Mouse (Mus musculus) MEL (cell line): ENCODE results near the gene Crybb2. TPM values are rescaled to one million over a fixed set of nuclear protein-coding genes. Genes with fewer than 3 reads are reported as not detected.
A peak's percentile ranks its signal among the peaks of the same experiment; 100 is the strongest.

Experiments used
- DNase-seq: peaks from one replicate; pipeline ENCODE4 v3.0.0; 2011; ENCODE audit warnings: low read depth, low spot score
- H3K27ac ChIP-seq: 2 replicates; pipeline ENCODE4 v1.5.1; 2012; ENCODE audit warnings: low read depth, mild to moderate bottlenecking, control low read depth, low read length, moderate library complexity; ENCODE audit not compliant: control insufficient read depth
- H3K27me3 ChIP-seq, 2 experiments: fragments of 150-350 bp in 1 of 2; sonication (generic) in 1 of 2; 2 replicates each; pipeline ENCODE4 v1.6.1; 2012; ENCODE audit warnings: low read length in 2 of 2, mild to moderate bottlenecking in 2 of 2, improper control_type of control experiment in 1 of 2, moderate library complexity in 1 of 2; ENCODE audit not compliant: insufficient read depth in 2 of 2, control insufficient read depth in 1 of 2
- H3K36me3 ChIP-seq, 2 experiments: 2 replicates each; pipeline ENCODE4 v1.6.1; 2012 to 2014; ENCODE audit warnings: low read length in 2 of 2, improper control_type of control experiment in 1 of 2, inconsistent platforms in 1 of 2, mild to moderate bottlenecking in 1 of 2; ENCODE audit not compliant: insufficient read depth in 2 of 2, control insufficient read depth in 1 of 2
- H3K4me1 ChIP-seq, 2 experiments: fragments of 150-350 bp in 1 of 2; sonication (generic) in 1 of 2; 2 replicates each; pipeline ENCODE4 v1.6.1; 2012; ENCODE audit warnings: low read length in 2 of 2, improper control_type of control experiment in 1 of 2, mild to moderate bottlenecking in 1 of 2; ENCODE audit not compliant: insufficient read depth in 2 of 2, control insufficient read depth in 1 of 2
- H3K4me3 ChIP-seq, 2 experiments: fragments of 150-350 bp in 1 of 2; sonication (generic) in 1 of 2; 2 replicates each; pipeline ENCODE4 v1.5.1; 2012; ENCODE audit warnings: low read depth in 2 of 2, low read length in 2 of 2, mild to moderate bottlenecking in 2 of 2, moderate library complexity in 2 of 2, control low read depth in 1 of 2, improper control_type of control experiment in 1 of 2; ENCODE audit not compliant: control insufficient read depth in 1 of 2, insufficient read depth in 1 of 2
- H3K79me2 ChIP-seq: 2 replicates; pipeline ENCODE4 v1.6.1; 2012; ENCODE audit warnings: mild to moderate bottlenecking, low read length, moderate library complexity; ENCODE audit not compliant: control insufficient read depth, poor library complexity, insufficient read depth
- H3K9ac ChIP-seq: 2 replicates; pipeline ENCODE4 v1.6.1; 2012; ENCODE audit warnings: low read depth, mild to moderate bottlenecking, control low read depth, low read length, moderate library complexity; ENCODE audit not compliant: control insufficient read depth, poor library complexity, severe bottlenecking
- H3K9me3 ChIP-seq: fragments of 150-350 bp; sonication (generic); replicated peaks from 2 replicates; pipeline ENCODE4 v1.6.1; 2012; ENCODE audit warnings: mild to moderate bottlenecking, low read length, improper control_type of control experiment, moderate library complexity; ENCODE audit not compliant: insufficient read depth
- BHLHE40 ChIP-seq: IDR thresholded peaks from 2 replicates; pipeline ENCODE4 v1.6.1; 2012; ENCODE audit warnings: low read depth, mild to moderate bottlenecking, inconsistent platforms, low read length, improper control_type of control experiment, borderline replicate concordance
- CHD1 ChIP-seq: IDR thresholded peaks from 2 replicates; pipeline ENCODE4 v1.6.1; 2012; ENCODE audit warnings: low read depth, mild to moderate bottlenecking, inconsistent platforms, low read length, improper control_type of control experiment
- CTCF ChIP-seq, 3 experiments: IDR thresholded peaks in 2 of 3; conservative IDR thresholded peaks in 1 of 3; 2 replicates each; pipeline ENCODE4 v1.5.1; 2011 to 2012; ENCODE audit warnings: low read length in 3 of 3, low read depth in 2 of 3, mild to moderate bottlenecking in 2 of 3, improper control_type of control experiment in 1 of 3, inconsistent platforms in 1 of 3, mixed read lengths in 1 of 3, moderate library complexity in 1 of 3; ENCODE audit not compliant: control insufficient read depth in 1 of 3, insufficient read depth in 1 of 3, poor library complexity in 1 of 3, severe bottlenecking in 1 of 3
- ELF1 ChIP-seq: IDR thresholded peaks from 2 replicates; pipeline ENCODE4 v1.6.1; 2014; ENCODE audit warnings: low read depth, mild to moderate bottlenecking, inconsistent platforms, low read length, improper control_type of control experiment, moderate library complexity
- MEF2A ChIP-seq: IDR thresholded peaks from 2 replicates; pipeline ENCODE4 v1.6.1; 2014; ENCODE audit warnings: low read depth, mild to moderate bottlenecking, inconsistent platforms, low read length, improper control_type of control experiment; ENCODE audit not compliant: poor library complexity, insufficient replicate concordance, severe bottlenecking; ENCODE audit errors: extremely low read depth
- MYB ChIP-seq: IDR thresholded peaks from 2 replicates; pipeline ENCODE4 v1.6.1; 2011; ENCODE audit warnings: mild to moderate bottlenecking, low read depth, low read length, improper control_type of control experiment
- NRF1 ChIP-seq: IDR thresholded peaks from 2 replicates; pipeline ENCODE4 v1.6.1; 2014; ENCODE audit warnings: low read depth, mild to moderate bottlenecking, inconsistent platforms, low read length, improper control_type of control experiment, moderate library complexity; ENCODE audit not compliant: poor library complexity, insufficient read depth, severe bottlenecking
- POLR2AphosphoS2 ChIP-seq: IDR thresholded peaks from 2 replicates; pipeline ENCODE4 v1.6.1; 2011; ENCODE audit warnings: low read length, improper control_type of control experiment
- POLR2AphosphoS5 ChIP-seq: IDR thresholded peaks from 2 replicates; pipeline ENCODE4 v1.6.1; 2012; ENCODE audit warnings: low read depth, borderline replicate concordance, mild to moderate bottlenecking, inconsistent platforms, low read length, moderate library complexity, mixed read lengths
- RAD21 ChIP-seq: IDR thresholded peaks from 2 replicates; pipeline ENCODE4 v1.6.1; 2011; ENCODE audit warnings: mild to moderate bottlenecking, low read depth, low read length, improper control_type of control experiment
- TAL1 ChIP-seq: IDR thresholded peaks from 2 replicates; pipeline ENCODE4 v1.6.1; 2012; ENCODE audit warnings: mild to moderate bottlenecking, inconsistent platforms, low read length, moderate library complexity, mixed read lengths
- TBP ChIP-seq: IDR thresholded peaks from 2 replicates; pipeline ENCODE4 v1.8.0; 2011; ENCODE audit warnings: low read depth, low read length, improper control_type of control experiment
- TCF12 ChIP-seq: IDR thresholded peaks from 2 replicates; pipeline ENCODE4 v1.6.1; 2014; ENCODE audit warnings: low read depth, mild to moderate bottlenecking, inconsistent platforms, low read length, improper control_type of control experiment, moderate library complexity
- USF1 ChIP-seq: IDR thresholded peaks from 2 replicates; pipeline ENCODE4 v1.6.1; 2014; ENCODE audit warnings: low read depth, mild to moderate bottlenecking, inconsistent platforms, low read length, improper control_type of control experiment, moderate library complexity
- USF2 ChIP-seq, 2 experiments: IDR thresholded peaks; 2 replicates each; pipeline ENCODE4 v1.6.1; 2011 to 2012; ENCODE audit warnings: improper control_type of control experiment in 2 of 2, low read length in 2 of 2, borderline replicate concordance in 1 of 2, inconsistent platforms in 1 of 2, low read depth in 1 of 2, mild to moderate bottlenecking in 1 of 2; ENCODE audit not compliant: insufficient read depth in 1 of 2
- polyA plus RNA-seq, 2 experiments: library from polyadenylated mRNA; stranded (reverse) in 1 of 2; unstranded in 1 of 2; fragments of >175 nt in 1 of 2; fragments of >200 nt in 1 of 2; gene quantifications; 2 replicates each; pipeline versions ENCODE4 v1.2.1 to v1.2.4; 2012; ENCODE audit warnings: low replicate concordance in 2 of 2, low read depth in 1 of 2; ENCODE audit not compliant: insufficient read length in 2 of 2, insufficient read depth in 1 of 2, missing spikeins in 1 of 2
- total RNA-seq: library from RNA; depleted of rRNA; stranded (reverse); fragments of 300-350 nt; gene quantifications from 2 replicates; pipeline ENCODE4 v1.2.3, GENCODE M21; 2012

Crybb2 gene
- total and polyA plus RNA-seq, 3 experiments = not detected

DNA sequence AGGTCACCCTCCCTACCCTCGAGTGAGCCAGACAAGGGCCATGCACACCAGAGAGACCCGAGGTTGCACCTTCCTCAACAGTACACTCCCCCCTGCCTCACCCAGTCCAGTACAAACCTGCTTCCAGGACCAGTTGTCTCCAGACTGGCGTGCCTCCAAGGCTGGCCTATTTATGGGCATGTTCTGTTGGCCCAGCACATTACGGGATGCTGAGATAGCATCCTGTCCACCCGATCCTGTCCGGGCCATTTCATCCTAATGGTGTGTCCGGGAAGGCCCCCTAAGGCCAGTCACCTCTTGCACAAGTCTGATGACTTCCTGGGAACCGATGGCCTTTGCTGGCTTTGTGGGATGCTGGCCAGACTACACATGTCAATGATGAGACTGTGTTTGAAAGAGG is 11.5 kb upstream of the Crybb2 start, which contains the start of gene Crybb3:
Crybb3 (minus strand) TSS at position 146 of the 400 bp plus-strand sequence.
- Histone ChIP-seq H3K4me3 (no peak within 1 kb of the TSS), H3K36me3 (no peaks in the 10 kb centered on the region), H3K9ac (no peak within 1 kb of the TSS), H3K4me1 (no peaks in the 10 kb centered on the region), H3K27ac (no peak within 1 kb of the TSS), H3K27me3 (no peaks in the 10 kb centered on the region), H3K9me3 (no peaks in the 10 kb centered on the region), H3K79me2 (no peaks in the 10 kb centered on the region)
- TF ChIP-seq TCF12 = no peak
- no peak for TF ChIP-seq TAL1
- TF ChIP-seq NRF1 = no peak
- no peak for TF ChIP-seq USF2 (IDR thresholded peaks at IDR 0.05; ENCODE audit: borderline replicate concordance in 1 of 2, insufficient read depth in 1 of 2, low read depth in 1 of 2, low read length in 2 of 2)
- no peak for TF ChIP-seq ELF1
- no peak for TF ChIP-seq CHD1
- no peak for TF ChIP-seq POLR2AphosphoS2
- no peak for TF ChIP-seq POLR2AphosphoS5
- TF ChIP-seq MEF2A = no peak
- TF ChIP-seq USF1 = no peak
- no peak for TF ChIP-seq MYB
- TF ChIP-seq TBP = no peak
- no peak for DNase-seq

DNA sequence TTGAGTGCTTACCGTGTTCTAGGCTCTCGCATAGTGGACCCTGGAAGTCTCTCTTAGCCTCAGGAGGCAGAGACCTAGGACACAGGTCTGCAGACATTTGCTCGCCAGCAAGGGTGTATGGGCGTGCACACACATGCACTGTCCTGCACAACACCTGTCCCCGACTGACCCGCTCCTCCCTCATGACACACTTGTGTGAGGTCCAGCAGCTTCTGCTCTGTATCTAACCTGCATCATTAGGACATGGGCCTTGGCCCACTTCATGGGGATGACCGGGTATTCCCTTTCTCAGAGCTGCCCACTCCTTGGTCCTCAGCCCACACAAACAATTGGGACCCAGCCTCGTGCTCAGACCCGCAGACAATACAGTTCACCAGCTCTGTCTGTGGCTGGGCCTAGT is 11.1 kb upstream of the Crybb2 start:
- H3K79me2 ChIP-seq = no peaks in the 10 kb centered on the region
- no peaks in the 10 kb centered on the region for H3K4me1 ChIP-seq
- no peak overlapping the region for H3K9ac ChIP-seq
- TF ChIP-seq TAL1 (no peak), RAD21 (no peak), BHLHE40 (no peak)
- no peaks in the 10 kb centered on the region for H3K36me3 ChIP-seq
- H3K27ac ChIP-seq = no peak overlapping the region
- no peaks in the 10 kb centered on the region for H3K9me3 ChIP-seq
- H3K27me3 ChIP-seq = no peaks in the 10 kb centered on the region
- no peak for DNase-seq
- H3K4me3 ChIP-seq = no peak overlapping the region

DNA sequence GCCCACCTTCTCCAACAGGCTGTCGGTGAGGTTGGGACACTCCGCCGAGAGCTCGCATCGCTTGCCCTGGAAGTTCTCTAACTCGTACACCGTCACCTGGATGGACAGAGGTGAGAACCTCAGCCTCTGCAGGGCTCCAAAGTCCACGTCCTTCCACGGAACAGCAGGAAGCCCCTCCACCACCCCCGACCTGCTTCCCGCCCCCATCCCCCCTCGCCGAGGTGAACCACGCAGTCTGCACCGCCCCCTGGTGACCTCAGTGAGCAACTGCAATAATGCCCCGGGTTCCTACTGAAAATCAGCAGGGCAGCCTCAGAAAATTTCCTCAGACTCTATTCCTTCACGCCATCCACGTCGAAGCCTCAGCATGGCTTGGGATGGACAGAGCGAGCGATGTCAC is 9.9 kb upstream of the Crybb2 start:
- no peak for TF ChIP-seq USF2 (IDR thresholded peaks at IDR 0.05; ENCODE audit: borderline replicate concordance in 1 of 2, insufficient read depth in 1 of 2, low read depth in 1 of 2, low read length in 2 of 2)
- TF ChIP-seq CTCF (IDR thresholded peaks at IDR 0.05 in 2 of 3, conservative IDR thresholded peaks at IDR 0.05 in 1 of 3; ENCODE audit: control insufficient read depth in 1 of 3, insufficient read depth in 1 of 3, low read depth in 2 of 3, low read length in 3 of 3, poor library complexity in 1 of 3, severe bottlenecking in 1 of 3) = 0 out of 6 replicates have a peak, but pooled peaks of 1 of the 3 experiments have one; percentile 4
- Histone ChIP-seq H3K27ac (no peak overlapping the region), H3K79me2 (no peaks in the 10 kb centered on the region), H3K27me3 (no peaks in the 10 kb centered on the region), H3K9me3 (no peaks in the 10 kb centered on the region), H3K9ac (no peak overlapping the region), H3K4me3 (no peak overlapping the region), H3K4me1 (no peaks in the 10 kb centered on the region), H3K36me3 (no peaks in the 10 kb centered on the region)
- no peak for DNase-seq
